Mouse (Mus musculus) brown adipose tissue, adult 24 weeks (tissue): ENCODE data around the gene Nars2. TPM values are rescaled to one million over a fixed set of nuclear protein-coding genes. Genes with fewer than 3 reads are reported as not detected.

ENCODE experiments used
- polyA plus RNA-seq: library from polyadenylated mRNA; stranded (reverse); fragments of >200 nt; gene quantifications from 2 replicates; pipeline ENCODE4 v1.2.4, GENCODE M21; 2012; ENCODE audit not compliant: missing spikeins, insufficient read depth, insufficient read length

Nars2 gene
- polyA plus RNA-seq, 1 experiment = 19.8 TPM

Other genes with a start within 250 kb of the Nars2 start
- gene Gab2, start 130.1 kb downstream of the Nars2 start, polyA plus RNA-seq = 3.9 and 10.0 TPM in 2 replicates